Mouse (Mus musculus): ENCODE results near the gene Samsn1.

DNA sequence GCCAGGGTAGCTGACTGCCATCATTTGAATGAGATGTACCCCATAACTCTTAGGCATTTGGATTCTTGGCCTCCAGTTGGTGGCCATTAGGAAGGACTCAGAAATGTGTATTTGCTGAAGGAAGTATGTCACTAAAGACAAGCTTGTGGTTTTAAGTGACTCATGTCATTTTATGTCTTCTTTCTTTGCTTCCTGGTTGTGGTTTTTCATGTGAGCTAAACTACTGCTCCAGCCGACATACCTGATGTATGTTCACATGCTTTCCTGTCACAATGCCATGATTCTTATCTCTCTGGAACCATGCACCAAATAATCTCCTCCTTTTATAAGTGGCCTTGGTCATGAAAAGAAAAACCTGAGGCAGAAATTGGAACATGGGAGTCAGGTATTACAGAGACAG is 38.2 kb downstream of the Samsn1 start:
- TF ChIP-seq CTCF (IDR thresholded peaks at IDR 0.05) = no peak
- TF ChIP-seq POLR2A (IDR thresholded peaks at IDR 0.05; ENCODE audit: insufficient read depth, low read depth, low read length) = no peak
